Mouse (Mus musculus) neural tube, embryonic 15.5 days (tissue): ENCODE data around the gene Rnls. TPM values are rescaled to one million over a fixed set of nuclear protein-coding genes. Genes with fewer than 3 reads are reported as not detected.
"Not testable (repeated sequence)": the region's sequence is repeated elsewhere in the genome, so short reads cannot be mapped to it uniquely, and the experiment has no call there.

Experiments used
- ATAC-seq: fragments of 200-750 bp; cut with Nextera tagmentation; 2 replicates; pipeline ENCODE4 v1.8.0; 2017; ENCODE audit warnings: mild to moderate bottlenecking, moderate TSS enrichment, moderate library complexity; ENCODE audit not compliant: low FRiP score
- H3K27ac ChIP-seq: fragments of 300-500 bp; sonication (generic); replicated peaks from 2 replicates; pipeline ENCODE4 v1.5.1; 2015; ENCODE audit warnings: mild to moderate bottlenecking, inconsistent platforms
- H3K27me3 ChIP-seq: fragments of 300-500 bp; sonication (generic); replicated peaks from 2 replicates; pipeline ENCODE4 v1.6.1; 2015; ENCODE audit warnings: inconsistent platforms
- H3K36me3 ChIP-seq: fragments of 300-500 bp; sonication (generic); 2 replicates; pipeline ENCODE4 v1.6.1; 2015; ENCODE audit warnings: inconsistent platforms
- H3K4me1 ChIP-seq: fragments of 300-500 bp; sonication (generic); 2 replicates; pipeline ENCODE4 v1.6.1; 2015; ENCODE audit warnings: inconsistent platforms
- H3K4me2 ChIP-seq: fragments of 300-500 bp; sonication (generic); 2 replicates; pipeline ENCODE4 v1.6.1; 2015; ENCODE audit warnings: inconsistent platforms, mild to moderate bottlenecking, moderate library complexity
- H3K4me3 ChIP-seq: fragments of 300-500 bp; sonication (generic); replicated peaks from 2 replicates; pipeline ENCODE4 v1.5.1; 2015; ENCODE audit warnings: mild to moderate bottlenecking, inconsistent platforms
- H3K9ac ChIP-seq: fragments of 300-500 bp; sonication (generic); replicated peaks from 2 replicates; pipeline ENCODE4 v1.6.1; 2015; ENCODE audit warnings: mild to moderate bottlenecking, inconsistent platforms
- H3K9me3 ChIP-seq: fragments of 300-500 bp; sonication (generic); replicated peaks from 2 replicates; pipeline ENCODE4 v1.6.1; 2016; ENCODE audit warnings: inconsistent platforms
- WGBS: fragments of 180-500 bp; shearing (Covaris S2); methylation state at CpG from one replicate; pipeline ENCODE4 v1.1.7; 2015; ENCODE audit warnings: mixed read lengths; 5-methylcytosine and 5-hydroxymethylcytosine counted together
- polyA plus RNA-seq: library from polyadenylated mRNA; unstranded; fragments of >200 nt; fragmentation: Nextera tagmentation; extraction: Ambion mirVana; gene quantifications from 2 replicates; pipeline ENCODE4 v1.2.1, GENCODE M21; 2015

Rnls gene
- polyA plus RNA-seq: 9.9 and 11.1 TPM in 2 replicates

GRCm38 (mm10) chr19:33391651-33392382, at the start of gene Rnls:
TSS of gene Rnls (minus strand) at chr19:33392295.
- peak within 1 kb of the TSS; percentile 59 for H3K4me3 ChIP-seq
- 0 out of 2 replicates have a peak, but pooled peaks cover 3% of the 10 kb centered on the region for H3K4me1 ChIP-seq
- WGBS: 1% methylated on average over 48 of the region's 48 CpGs
- H3K4me2 ChIP-seq: peak within 1 kb of the TSS; percentile 70
- peak within 1 kb of the TSS; percentile 80 for H3K9ac ChIP-seq
- H3K36me3 ChIP-seq: peaks cover 4% of the 10 kb centered on the region; the same call in 1 of the 2 replicates
- no peaks in the 10 kb centered on the region for H3K9me3 ChIP-seq
- H3K27me3 ChIP-seq: no peaks in the 10 kb centered on the region
- peak; percentile 99 for ATAC-seq
- peak within 1 kb of the TSS; percentile 91 for H3K27ac ChIP-seq

GRCm38 (mm10) chr19:33429457-33429856, 37.4 kb upstream of the Rnls start:
- 59% methylated on average over 2 of the region's 2 CpGs for WGBS
- H3K4me2 ChIP-seq: no peak overlapping the region
- H3K36me3 ChIP-seq: no peaks in the 10 kb centered on the region
- H3K4me3 ChIP-seq: no peak overlapping the region
- ATAC-seq: no peak
- H3K27me3 ChIP-seq: no peaks in the 10 kb centered on the region
- H3K9me3 ChIP-seq: no peaks in the 10 kb centered on the region
- H3K4me1 ChIP-seq: no peaks in the 10 kb centered on the region
- no peak overlapping the region for H3K9ac ChIP-seq
- H3K27ac ChIP-seq: no peak overlapping the region

- 92% methylated on average over 9 of the region's 9 CpGs for WGBS
- not testable (repeated sequence) for H3K9me3 ChIP-seq, ATAC-seq, H3K4me1 ChIP-seq, H3K4me2 ChIP-seq, H3K36me3 ChIP-seq, H3K4me3 ChIP-seq, H3K27ac ChIP-seq, H3K9ac ChIP-seq, H3K27me3 ChIP-seq
These were observed 27.3 kb upstream of the Rnls start for GRCm38 (mm10) chr19:33419368-33419767.

GRCm38 (mm10) chr19:33380825-33381224, 11.3 kb downstream of the Rnls start:
- no peak overlapping the region for H3K4me3 ChIP-seq
- no peaks in the 10 kb centered on the region for H3K4me1 ChIP-seq
- H3K9me3 ChIP-seq: no peaks in the 10 kb centered on the region
- no peak overlapping the region for H3K4me2 ChIP-seq
- H3K27me3 ChIP-seq: no peaks in the 10 kb centered on the region
- no peaks in the 10 kb centered on the region for H3K36me3 ChIP-seq
- no peak overlapping the region for H3K27ac ChIP-seq
- 80% methylated on average over 2 of the region's 2 CpGs for WGBS
- no peak overlapping the region for H3K9ac ChIP-seq
- ATAC-seq: peak; percentile 55; the same call in 1 of the 2 replicates

- Histone ChIP-seq H3K4me3 (no peak overlapping the region), H3K27me3 (no peaks in the 10 kb centered on the region), H3K9me3 (no peaks in the 10 kb centered on the region), H3K9ac (no peak overlapping the region), H3K4me2 (no peak overlapping the region), H3K27ac (no peak overlapping the region), H3K36me3 (no peaks in the 10 kb centered on the region), H3K4me1 (no peaks in the 10 kb centered on the region)
- 13% methylated on average over 3 of the region's 3 CpGs for WGBS
- ATAC-seq: peak; percentile 72
These were observed 11.7 kb downstream of the Rnls start for GRCm38 (mm10) chr19:33380386-33380785.

GRCm38 (mm10) chr19:33368808-33369207, 23.3 kb downstream of the Rnls start:
- H3K9ac ChIP-seq: no peak overlapping the region
- H3K27ac ChIP-seq: no peak overlapping the region
- no peaks in the 10 kb centered on the region for H3K9me3 ChIP-seq
- no peak overlapping the region for H3K4me2 ChIP-seq
- H3K36me3 ChIP-seq: no peaks in the 10 kb centered on the region
- no peaks in the 10 kb centered on the region for H3K4me1 ChIP-seq
- no peak for ATAC-seq
- H3K4me3 ChIP-seq: no peak overlapping the region
- no peaks in the 10 kb centered on the region for H3K27me3 ChIP-seq
- 81% methylated on average over 2 of the region's 2 CpGs for WGBS

- 13% methylated on average over 3 of the region's 3 CpGs for WGBS
These were observed 25.4 kb downstream of the Rnls start for GRCm38 (mm10) chr19:33366661-33367060.

GRCm38 (mm10) chr19:33357019-33357418, 35.1 kb downstream of the Rnls start:
- Histone ChIP-seq H3K36me3 (no peaks in the 10 kb centered on the region), H3K4me1 (no peaks in the 10 kb centered on the region), H3K4me2 (no peak overlapping the region), H3K9me3 (no peaks in the 10 kb centered on the region), H3K27ac (no peak overlapping the region), H3K27me3 (no peaks in the 10 kb centered on the region), H3K9ac (no peak overlapping the region), H3K4me3 (no peak overlapping the region)
- WGBS: 74% methylated on average over 3 of the region's 3 CpGs
- ATAC-seq: no peak

More at GRCm38 (mm10) chr19:33366661-33367060, 25.4 kb downstream of the Rnls start:
- ATAC-seq: peak; percentile 91
- Histone ChIP-seq H3K9ac (no peak overlapping the region), H3K36me3 (no peaks in the 10 kb centered on the region), H3K4me3 (no peak overlapping the region), H3K4me2 (no peak overlapping the region), H3K9me3 (no peaks in the 10 kb centered on the region), H3K27ac (no peak overlapping the region), H3K4me1 (no peaks in the 10 kb centered on the region), H3K27me3 (no peaks in the 10 kb centered on the region)

GRCm38 (mm10) chr19:33340119-33340518, 52.0 kb downstream of the Rnls start:
- H3K4me3 ChIP-seq: no peak overlapping the region
- H3K4me2 ChIP-seq: no peak overlapping the region
- no peak overlapping the region for H3K9ac ChIP-seq
- H3K9me3 ChIP-seq: no peaks in the 10 kb centered on the region
- H3K27me3 ChIP-seq: no peaks in the 10 kb centered on the region
- no peaks in the 10 kb centered on the region for H3K4me1 ChIP-seq
- no peak overlapping the region for H3K27ac ChIP-seq
- no peaks in the 10 kb centered on the region for H3K36me3 ChIP-seq
- ATAC-seq: no peak
- 96% methylated on average over 1 of the region's 1 CpGs for WGBS

- Histone ChIP-seq H3K9me3 (no peaks in the 10 kb centered on the region), H3K4me1 (no peaks in the 10 kb centered on the region), H3K4me3 (no peak overlapping the region), H3K4me2 (no peak overlapping the region), H3K36me3 (no peaks in the 10 kb centered on the region), H3K27me3 (no peaks in the 10 kb centered on the region), H3K27ac (no peak overlapping the region), H3K9ac (no peak overlapping the region)
- no peak for ATAC-seq
- 85% methylated on average over 4 of the region's 4 CpGs for WGBS
These were observed 65.1 kb downstream of the Rnls start for GRCm38 (mm10) chr19:33326706-33327641.

GRCm38 (mm10) chr19:33318785-33319184, 73.3 kb downstream of the Rnls start:
- Histone ChIP-seq H3K36me3 (no peaks in the 10 kb centered on the region), H3K27me3 (no peaks in the 10 kb centered on the region), H3K4me2 (no peak overlapping the region), H3K27ac (no peak overlapping the region), H3K4me3 (no peak overlapping the region), H3K4me1 (no peaks in the 10 kb centered on the region), H3K9me3 (no peaks in the 10 kb centered on the region), H3K9ac (no peak overlapping the region)
- WGBS: 61% methylated on average over 1 of the region's 1 CpGs
- no peak for ATAC-seq
